Mouse (Mus musculus): ENCODE measurements around the gene Flnb.

DNA sequence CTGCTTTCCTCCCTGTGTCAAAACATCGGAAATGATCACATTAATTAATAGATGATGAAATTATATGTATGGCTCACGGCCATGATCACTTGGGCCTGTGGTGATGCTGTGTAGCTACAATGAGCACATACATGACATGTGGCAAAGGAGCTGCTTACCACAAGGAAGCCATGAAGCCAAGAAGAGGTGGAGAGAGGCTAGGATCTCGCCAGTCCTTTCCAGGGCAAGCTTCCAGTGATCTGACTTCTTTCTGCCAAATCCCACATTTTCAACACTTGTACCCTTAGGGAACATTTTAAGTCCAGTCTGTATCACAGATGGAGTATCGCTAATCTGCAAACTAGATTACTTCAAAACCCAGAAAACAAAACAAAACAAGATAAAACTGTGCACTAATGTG, 67.1 kb downstream of the Flnb start:
- TF ChIP-seq CTCF (IDR thresholded peaks at IDR 0.05; ENCODE audit: control insufficient read depth, insufficient read depth, insufficient replicate concordance, low read depth, low read length) (no peak), POLR2A (IDR thresholded peaks at IDR 0.05; ENCODE audit: control insufficient read depth, low read depth, low read length) (no peak)
